Mouse (Mus musculus) small intestine, adult 2 months (tissue): ENCODE data around the gene Eml1. TPM values are rescaled to one million over a fixed set of nuclear protein-coding genes. Genes with fewer than 3 reads are reported as not detected.

Experiments
- H3K27ac ChIP-seq: fragments of 200-500 bp; 2 replicates; pipeline ENCODE4 v1.5.1; 2012; ENCODE audit warnings: low read depth, low read length, control low read depth, inconsistent platforms; ENCODE audit not compliant: insufficient read depth
- H3K27me3 ChIP-seq: fragments of 200-500 bp; 2 replicates; pipeline ENCODE4 v1.6.1; 2012; ENCODE audit warnings: mild to moderate bottlenecking, moderate library complexity, low read length, inconsistent platforms; ENCODE audit not compliant: control insufficient read depth, insufficient read depth
- H3K36me3 ChIP-seq: fragments of 200-500 bp; 2 replicates; pipeline ENCODE4 v1.6.1; 2012; ENCODE audit warnings: mild to moderate bottlenecking, low read length, control low read depth, inconsistent platforms; ENCODE audit not compliant: control insufficient read depth, insufficient read depth
- H3K4me1 ChIP-seq: fragments of 200-500 bp; 2 replicates; pipeline ENCODE4 v1.6.1; 2012; ENCODE audit warnings: low read length, inconsistent platforms, mixed read lengths; ENCODE audit not compliant: control insufficient read depth, insufficient read depth, insufficient read length
- H3K4me3 ChIP-seq: fragments of 200-500 bp; 2 replicates; pipeline ENCODE4 v1.5.1; 2012; ENCODE audit warnings: low read depth, mild to moderate bottlenecking, control low read depth, inconsistent platforms, low read length, moderate library complexity
- CTCF ChIP-seq: fragments of 200-500 bp; IDR thresholded peaks from 2 replicates; pipeline ENCODE4 v1.5.1; 2012; ENCODE audit warnings: low read depth, mild to moderate bottlenecking, control low read depth, inconsistent platforms, low read length, moderate library complexity, mixed read lengths; ENCODE audit not compliant: insufficient replicate concordance, insufficient read length; ENCODE audit errors: extremely low read depth
- POLR2A ChIP-seq: fragments of 200-500 bp; IDR thresholded peaks from 2 replicates; pipeline ENCODE4 v1.6.1; 2012; ENCODE audit warnings: low read depth, mild to moderate bottlenecking, control low read depth, inconsistent platforms, low read length, moderate library complexity
- WGBS: fragments of 180-500 bp; shearing (Covaris S2); methylation state at CpG from one replicate; pipeline ENCODE4 v1.1.7; 2018; 5-methylcytosine and 5-hydroxymethylcytosine counted together
- polyA plus RNA-seq: library from polyadenylated mRNA; depleted of rRNA; stranded (reverse); fragments of >200 nt; gene quantifications from 2 replicates; pipeline ENCODE4 v1.2.3, GENCODE M21; 2012

Gene Eml1
- polyA plus RNA-seq, 1 experiment, result 10.1 TPM

DNA sequence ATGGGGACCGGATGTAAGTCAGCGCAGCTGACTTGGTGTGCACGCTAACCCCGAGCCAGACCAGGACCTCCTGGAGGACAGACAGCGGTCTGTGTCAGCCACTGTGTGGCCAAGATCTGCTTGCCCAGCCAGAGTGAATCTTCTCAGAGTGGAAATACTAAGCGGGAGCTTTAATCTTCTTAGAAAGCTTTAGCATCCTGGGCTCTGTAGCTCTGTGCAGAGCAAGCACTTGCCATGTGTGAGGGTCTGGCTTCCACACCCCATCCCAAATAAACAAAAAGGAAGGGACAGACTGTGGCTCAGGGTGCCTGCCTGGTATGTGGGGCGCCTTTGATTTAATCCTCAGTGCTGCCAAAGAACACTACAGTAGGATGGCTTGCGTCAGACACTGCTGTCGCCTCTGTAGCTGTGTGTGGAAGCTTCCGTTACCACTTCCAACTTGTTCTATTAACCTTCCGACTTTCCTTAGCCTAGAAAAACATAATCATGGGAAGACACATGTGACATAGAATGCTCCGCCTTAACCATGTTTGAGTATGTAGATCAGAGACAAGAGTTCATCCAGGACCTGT lies 64.8 kb downstream of the Eml1 start:
- Histone ChIP-seq H3K4me3 (no peak overlapping the region), H3K4me1 (no peaks in the 10 kb centered on the region; the same call in 1 of the 2 replicates), H3K36me3 (no peaks in the 10 kb centered on the region), H3K27me3 (no peaks in the 10 kb centered on the region), H3K27ac (peak overlapping the region; percentile 83)
- no peak for TF ChIP-seq POLR2A
- no peak for TF ChIP-seq CTCF
- WGBS, result 66% methylated on average over 12 of the region's 12 CpGs

GRCm38 (mm10) chr12:108436029-108436923 lies 65.5 kb downstream of the Eml1 start:
- H3K27ac ChIP-seq, result peak overlapping the region; percentile 83
- H3K4me1 ChIP-seq, result no peaks in the 10 kb centered on the region; the same call in 1 of the 2 replicates
- TF ChIP-seq CTCF (no peak), POLR2A (no peak)
- WGBS, result 62% methylated on average over 24 of the region's 24 CpGs
- no peaks in the 10 kb centered on the region for H3K27me3 ChIP-seq
- H3K4me3 ChIP-seq, result no peak overlapping the region
- no peaks in the 10 kb centered on the region for H3K36me3 ChIP-seq

DNA sequence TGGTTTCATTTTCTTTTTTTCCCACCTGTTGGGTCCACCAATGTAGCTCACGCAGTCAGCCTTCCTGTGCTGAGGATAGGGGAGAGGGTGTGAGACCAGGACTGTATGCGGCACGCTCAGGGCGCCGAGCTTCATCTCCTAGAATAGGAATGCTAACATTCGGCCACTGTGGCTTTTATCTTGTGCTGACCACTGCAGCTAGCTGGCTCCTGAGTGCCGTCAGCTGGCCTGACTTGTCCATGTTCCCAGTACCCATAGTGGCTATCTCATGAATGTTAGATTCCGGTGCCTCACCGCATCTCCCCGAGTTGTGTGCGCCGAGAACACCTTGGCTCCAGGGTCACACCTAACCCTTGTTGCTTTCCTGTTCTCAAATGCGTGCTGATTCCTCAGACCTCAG lies 66.7 kb downstream of the Eml1 start:
- TF ChIP-seq CTCF (no peak), POLR2A (no peak)
- Histone ChIP-seq H3K27me3 (no peaks in the 10 kb centered on the region), H3K27ac (0 out of 2 replicates have a peak overlapping the region, but pooled peaks have one; percentile 46), H3K4me1 (no peaks in the 10 kb centered on the region; the same call in 1 of the 2 replicates), H3K36me3 (no peaks in the 10 kb centered on the region), H3K4me3 (no peak overlapping the region)
- WGBS, result 78% methylated on average over 13 of the region's 13 CpGs

- Histone ChIP-seq H3K4me1 (no peaks in the 10 kb centered on the region; the same call in 1 of the 2 replicates), H3K4me3 (no peak overlapping the region), H3K27ac (no peak overlapping the region), H3K36me3 (no peaks in the 10 kb centered on the region), H3K27me3 (no peaks in the 10 kb centered on the region)
- WGBS, result 10% methylated on average over 10 of the region's 10 CpGs
- TF ChIP-seq CTCF, result no peak
- TF ChIP-seq POLR2A, result no peak
Measured at GRCm38 (mm10) chr12:108443271-108443670, 72.5 kb downstream of the Eml1 start.

- Histone ChIP-seq H3K36me3 (no peaks in the 10 kb centered on the region), H3K4me1 (no peaks in the 10 kb centered on the region; the same call in 1 of the 2 replicates), H3K27me3 (no peaks in the 10 kb centered on the region), H3K27ac (no peak overlapping the region), H3K4me3 (no peak overlapping the region)
- TF ChIP-seq CTCF (no peak), POLR2A (no peak)
- 80% methylated on average over 5 of the region's 5 CpGs for WGBS
Measured at GRCm38 (mm10) chr12:108443708-108444107, 73.0 kb downstream of the Eml1 start.

- Histone ChIP-seq H3K36me3 (no peaks in the 10 kb centered on the region), H3K4me1 (peaks cover 2% of the 10 kb centered on the region; the same call in 1 of the 2 replicates), H3K4me3 (no peak overlapping the region), H3K27ac (no peak overlapping the region), H3K27me3 (no peaks in the 10 kb centered on the region)
- 77% methylated on average over 11 of the region's 11 CpGs for WGBS
- TF ChIP-seq CTCF, result no peak
- no peak for TF ChIP-seq POLR2A
Measured at GRCm38 (mm10) chr12:108444166-108445115, 73.7 kb downstream of the Eml1 start.
